Mouse (Mus musculus) lung, embryonic 14.5 days (tissue): ENCODE results near the gene Map3k5. TPM values are rescaled to one million over a fixed set of nuclear protein-coding genes. Genes with fewer than 3 reads are reported as not detected.

Experiments used
- ATAC-seq: fragments of 200-750 bp; cut with Nextera tagmentation; 2 replicates; pipeline ENCODE4 v1.8.0; 2017; ENCODE audit warnings: mild to moderate bottlenecking, moderate TSS enrichment, moderate library complexity; ENCODE audit not compliant: insufficient read depth
- DNase-seq: peaks from one replicate; pipeline ENCODE4 v3.0.0-alpha.2; 2015
- H3K27ac ChIP-seq: fragments of 300-500 bp; sonication (generic); 2 replicates; pipeline ENCODE4 v1.5.1; 2014; ENCODE audit warnings: low read depth, mild to moderate bottlenecking, moderate library complexity
- H3K27me3 ChIP-seq: fragments of 300-500 bp; sonication (generic); 2 replicates; pipeline ENCODE4 v1.6.1; 2014; ENCODE audit warnings: low read length, control low read depth; ENCODE audit not compliant: insufficient read depth
- H3K36me3 ChIP-seq: fragments of 300-500 bp; sonication (generic); 2 replicates; pipeline ENCODE4 v1.6.1; 2014; ENCODE audit warnings: control low read depth; ENCODE audit not compliant: insufficient read depth
- H3K4me1 ChIP-seq: fragments of 300-500 bp; sonication (generic); 2 replicates; pipeline ENCODE4 v1.6.1; 2014; ENCODE audit warnings: antibody characterized with exemption, control low read depth; ENCODE audit not compliant: insufficient read depth
- H3K4me2 ChIP-seq: fragments of 300-500 bp; sonication (generic); 2 replicates; pipeline ENCODE4 v1.6.1; 2014; ENCODE audit warnings: mild to moderate bottlenecking
- H3K4me3 ChIP-seq: fragments of 300-500 bp; sonication (generic); 2 replicates; pipeline ENCODE4 v1.5.1; 2014; ENCODE audit warnings: low read depth, low read length
- H3K9ac ChIP-seq: fragments of 300-500 bp; sonication (generic); 2 replicates; pipeline ENCODE4 v1.6.1; 2014
- H3K9me3 ChIP-seq: fragments of 300-500 bp; sonication (generic); 2 replicates; pipeline ENCODE4 v1.6.1; 2016; ENCODE audit warnings: low read depth, low read length, control low read depth
- CTCF ChIP-seq: IDR thresholded peaks from 2 replicates; pipeline ENCODE4 v1.5.1; 2016; ENCODE audit warnings: antibody characterized with exemption, low read depth
- WGBS: fragments of 180-500 bp; shearing (Covaris S2); extraction: QIAGEN DNeasy Blood & Tissue Kit; methylation state at CpG from one replicate; pipeline ENCODE4 v1.1.7; 2014; 5-methylcytosine and 5-hydroxymethylcytosine counted together
- polyA plus RNA-seq: library from polyadenylated mRNA; unstranded; fragments of >200 nt; fragmentation: Nextera tagmentation; extraction: Ambion mirVana; gene quantifications from 2 replicates; pipeline ENCODE4 v1.2.1, GENCODE M21; 2014

The Map3k5 gene
- polyA plus RNA-seq, 1 experiment from 2014 or later, result 2.5 TPM

GRCm38 (mm10) chr10:20121981-20122380 is 187.7 kb downstream of the Map3k5 start:
- no peak for TF ChIP-seq CTCF
- no peak for DNase-seq
- Histone ChIP-seq H3K27ac (no peak overlapping the region), H3K9ac (no peak overlapping the region), H3K4me3 (no peak overlapping the region), H3K4me1 (no peaks in the 10 kb centered on the region), H3K4me2 (no peak overlapping the region), H3K27me3 (no peaks in the 10 kb centered on the region), H3K36me3 (no peaks in the 10 kb centered on the region), H3K9me3 (no peaks in the 10 kb centered on the region)
- 79% methylated on average over 4 of the region's 4 CpGs for WGBS
- ATAC-seq, result no peak

GRCm38 (mm10) chr10:20123401-20123800 is 189.1 kb downstream of the Map3k5 start:
- WGBS, result 51% methylated on average over 9 of the region's 9 CpGs
- no peak overlapping the region for H3K9ac ChIP-seq
- no peaks in the 10 kb centered on the region for H3K4me1 ChIP-seq
- TF ChIP-seq CTCF, result no peak
- H3K36me3 ChIP-seq, result no peaks in the 10 kb centered on the region
- no peaks in the 10 kb centered on the region for H3K9me3 ChIP-seq
- no peak overlapping the region for H3K4me2 ChIP-seq
- DNase-seq (peak; percentile 31), ATAC-seq (no peak)
- H3K27me3 ChIP-seq, result no peaks in the 10 kb centered on the region
- no peak overlapping the region for H3K27ac ChIP-seq
- H3K4me3 ChIP-seq, result no peak overlapping the region

DNA sequence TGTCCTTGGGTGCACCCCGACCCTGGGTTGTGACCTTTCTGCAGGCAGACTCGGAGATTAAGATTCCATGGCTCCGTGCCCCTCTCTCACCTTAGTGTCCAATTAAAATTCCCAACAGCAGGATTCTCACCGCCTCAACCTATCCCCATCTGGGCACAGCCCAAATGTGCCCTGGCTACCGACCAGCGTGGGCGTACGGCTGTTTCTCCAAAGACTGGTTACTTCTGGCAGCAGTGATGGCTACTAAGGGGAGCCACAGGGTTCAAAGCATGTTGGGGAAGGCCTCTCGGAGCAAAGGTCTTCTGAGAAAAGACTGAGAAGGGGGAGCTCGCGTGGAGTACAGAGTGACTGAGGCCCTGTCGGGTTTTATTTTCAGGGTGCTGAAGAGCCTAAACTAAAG is 190.3 kb downstream of the Map3k5 start:
- no peaks in the 10 kb centered on the region for H3K4me1 ChIP-seq
- H3K9ac ChIP-seq, result no peak overlapping the region
- no peaks in the 10 kb centered on the region for H3K36me3 ChIP-seq
- TF ChIP-seq CTCF, result no peak
- DNase-seq (no peak), ATAC-seq (no peak)
- no peak overlapping the region for H3K27ac ChIP-seq
- no peak overlapping the region for H3K4me2 ChIP-seq
- H3K4me3 ChIP-seq, result no peak overlapping the region
- no peaks in the 10 kb centered on the region for H3K9me3 ChIP-seq
- H3K27me3 ChIP-seq, result no peaks in the 10 kb centered on the region
- WGBS, result 85% methylated on average over 12 of the region's 12 CpGs

GRCm38 (mm10) chr10:20125226-20125625 is 191.0 kb downstream of the Map3k5 start:
- H3K27me3 ChIP-seq, result no peaks in the 10 kb centered on the region
- no peaks in the 10 kb centered on the region for H3K9me3 ChIP-seq
- DNase-seq, result peak; percentile 86
- ATAC-seq, result peak; percentile 75; the same call in 1 of the 2 replicates
- no peak overlapping the region for H3K4me2 ChIP-seq
- no peak overlapping the region for H3K9ac ChIP-seq
- 44% methylated on average over 4 of the region's 4 CpGs for WGBS
- peak; percentile 92 for TF ChIP-seq CTCF
- no peak overlapping the region for H3K27ac ChIP-seq
- no peaks in the 10 kb centered on the region for H3K4me1 ChIP-seq
- H3K36me3 ChIP-seq, result no peaks in the 10 kb centered on the region
- H3K4me3 ChIP-seq, result no peak overlapping the region

GRCm38 (mm10) chr10:20132933-20133652 is 198.8 kb downstream of the Map3k5 start:
- Histone ChIP-seq H3K27ac (no peak overlapping the region), H3K9me3 (no peaks in the 10 kb centered on the region), H3K4me2 (no peak overlapping the region), H3K9ac (no peak overlapping the region), H3K4me3 (no peak overlapping the region), H3K4me1 (no peaks in the 10 kb centered on the region), H3K36me3 (no peaks in the 10 kb centered on the region), H3K27me3 (no peaks in the 10 kb centered on the region)
- TF ChIP-seq CTCF, result no peak
- no peak for ATAC-seq
- WGBS, result 64% methylated on average over 12 of the region's 12 CpGs
- DNase-seq, result peak; percentile 28

GRCm38 (mm10) chr10:20135350-20136058 is 201.2 kb downstream of the Map3k5 start:
- peak; percentile 41 for DNase-seq
- Histone ChIP-seq H3K4me1 (no peaks in the 10 kb centered on the region), H3K9ac (no peak overlapping the region), H3K9me3 (no peaks in the 10 kb centered on the region), H3K4me3 (no peak overlapping the region), H3K27me3 (no peaks in the 10 kb centered on the region), H3K36me3 (no peaks in the 10 kb centered on the region), H3K27ac (no peak overlapping the region), H3K4me2 (no peak overlapping the region)
- 64% methylated on average over 15 of the region's 15 CpGs for WGBS
- ATAC-seq, result no peak
- no peak for TF ChIP-seq CTCF

DNA sequence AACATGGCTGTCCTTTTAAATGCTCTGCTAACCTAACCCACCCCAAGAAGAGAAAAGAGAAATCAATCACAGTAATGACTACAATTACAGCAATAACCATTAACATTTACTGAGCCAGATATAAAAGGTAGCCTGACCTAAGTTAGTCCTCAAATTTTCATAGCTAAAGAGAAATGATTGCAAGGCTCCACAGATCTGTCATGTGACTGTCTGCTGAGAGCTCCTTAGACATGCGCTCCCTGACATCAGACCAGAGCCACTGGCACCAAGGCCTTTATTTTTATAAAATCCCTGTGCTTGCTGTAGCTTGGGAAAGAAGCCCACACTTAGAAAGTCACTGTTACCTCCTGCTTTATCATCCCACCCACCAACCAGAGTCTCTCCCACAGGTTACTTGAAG is 202.2 kb downstream of the Map3k5 start:
- no peaks in the 10 kb centered on the region for H3K9me3 ChIP-seq
- H3K9ac ChIP-seq, result no peak overlapping the region
- no peak overlapping the region for H3K4me3 ChIP-seq
- no peak for TF ChIP-seq CTCF
- WGBS, result 91% methylated on average over 1 of the region's 1 CpGs
- H3K27ac ChIP-seq, result no peak overlapping the region
- ATAC-seq, result no peak
- no peak for DNase-seq
- H3K27me3 ChIP-seq, result no peaks in the 10 kb centered on the region
- no peak overlapping the region for H3K4me2 ChIP-seq
- no peaks in the 10 kb centered on the region for H3K4me1 ChIP-seq
- no peaks in the 10 kb centered on the region for H3K36me3 ChIP-seq
